Mouse (Mus musculus) layer of hippocampus, adult 6 months (tissue): ENCODE results near the gene Gprc5b. TPM values are rescaled to one million over a fixed set of nuclear protein-coding genes. Genes with fewer than 3 reads are reported as not detected.

Experiments used
- long read RNA-seq, 2 experiments: library from polyadenylated mRNA; unstranded; transcript quantifications; one replicate each; pipeline ENCODE4 v2.0.0; 2019 to 2020
- polyA plus RNA-seq: library from polyadenylated mRNA; unstranded; fragments of <200 nt; fragmentation: Nextera tagmentation; gene quantifications from 2 replicates; pipeline ENCODE4 v1.2.3, GENCODE M21; 2021

Gprc5b gene
- polyA plus RNA-seq: 62.0 and 70.1 TPM in 2 replicates
- long read RNA-seq, experiment 1, full-length matches to known transcripts: 27 of 59 reads
- long read RNA-seq, experiment 1, partial matches to known transcripts: 6 of 59 reads
- long read RNA-seq, experiment 1, other reads (novel, unspliced or antisense): 26 of 59 reads
- long read RNA-seq, experiment 2, full-length matches to known transcripts: 52 of 313 reads
- long read RNA-seq, experiment 2, partial matches to known transcripts: 65 of 313 reads
- long read RNA-seq, experiment 2, other reads (novel, unspliced or antisense): 196 of 313 reads

GRCm38 (mm10) chr7:118995007-118995406, at the start of gene Gprc5b:
Gene Gprc5b, minus strand, starts transcription at chr7:118995211.

Other genes with a start within 250 kb of the Gprc5b start
- 5.8 and 8.7 TPM in 2 replicates for gene Iqck, start 139.5 kb downstream of the Gprc5b start, polyA plus RNA-seq
- gene Knop1, start 139.0 kb downstream of the Gprc5b start, polyA plus RNA-seq: 21.4 and 27.5 TPM in 2 replicates
- gene Gpr139, start 189.4 kb upstream of the Gprc5b start, polyA plus RNA-seq: 0.34 and 0.43 TPM in 2 replicates